Mouse (Mus musculus) gastrocnemius, postnatal 4 days (tissue): ENCODE results near the gene Gm7271. TPM values are rescaled to one million over a fixed set of nuclear protein-coding genes. Genes with fewer than 3 reads are reported as not detected.

Experiments used
- DNase-seq, 2 experiments: peaks; one replicate each; pipeline ENCODE4 v3.0.0; 2021 to 2022; ENCODE audit warnings: low spot score in 2 of 2, mixed read lengths in 2 of 2
- long read RNA-seq, 2 experiments: library from polyadenylated mRNA; stranded (forward); transcript quantifications; one replicate each; pipeline ENCODE4 v2.0.0; 2021
- total RNA-seq, 2 experiments: library from RNA; stranded (reverse); gene quantifications; 2 replicates each; pipeline ENCODE4 v1.2.3; 2021

Gene Gm7271
- not detected for total RNA-seq
- long read RNA-seq, experiment 1 = 0 reads
- long read RNA-seq, experiment 2 = 0 reads

DNA sequence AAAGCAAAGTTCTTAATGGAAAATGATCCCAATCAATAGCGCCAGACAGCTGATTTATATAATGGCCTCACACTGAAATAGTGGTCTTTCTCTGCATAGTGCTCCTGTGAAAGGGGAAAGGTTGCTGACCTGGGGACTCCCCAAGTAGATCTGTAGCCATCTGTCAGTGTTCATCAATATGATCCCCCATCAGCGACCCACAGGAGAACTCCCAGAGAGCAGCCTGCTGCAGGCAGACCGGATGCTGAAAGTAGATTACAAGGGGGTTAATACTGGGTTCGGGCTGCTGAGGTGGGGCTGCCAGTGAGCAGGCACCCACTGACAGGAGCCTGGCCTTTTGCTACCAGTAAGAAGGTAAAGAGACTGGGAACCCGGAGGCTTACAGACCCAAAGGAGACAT is at the start of gene Gm7271:
Gene Gm7271, plus strand, starts transcription at position 230 of the 400 bp plus-strand sequence.
- DNase-seq = no peak

- DNase-seq = no peak
Observed at GRCm38 (mm10) chr5:76437100-76437499, 46.7 kb upstream of the Gm7271 start.

DNA sequence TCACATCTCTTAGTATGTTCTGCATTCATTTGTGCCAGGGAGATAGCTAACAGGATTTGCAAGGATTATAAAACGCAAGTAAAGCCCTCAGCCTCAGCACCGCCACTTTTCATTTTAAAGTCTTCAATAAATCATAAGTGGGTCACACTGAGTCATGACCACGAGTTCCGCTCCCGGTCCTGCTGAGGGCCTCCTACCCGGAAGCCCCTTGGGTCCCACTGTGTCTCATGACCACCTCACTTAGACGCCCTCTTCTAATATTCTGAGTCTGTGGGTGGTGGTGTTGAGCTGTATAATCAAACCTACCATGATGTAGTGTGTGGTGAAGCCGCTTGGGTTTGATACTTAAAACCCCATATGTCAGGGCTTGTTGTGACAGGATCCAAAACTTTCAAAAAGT is 46.1 kb upstream of the Gm7271 start:
- no peak for DNase-seq

GRCm38 (mm10) chr5:76441431-76441830 is 42.4 kb upstream of the Gm7271 start:
- DNase-seq = no peak

GRCm38 (mm10) chr5:76474931-76475330 is 8.9 kb upstream of the Gm7271 start:
- DNase-seq = no peak

- DNase-seq = no peak
Observed at GRCm38 (mm10) chr5:76476873-76477272, 7.0 kb upstream of the Gm7271 start.

DNA sequence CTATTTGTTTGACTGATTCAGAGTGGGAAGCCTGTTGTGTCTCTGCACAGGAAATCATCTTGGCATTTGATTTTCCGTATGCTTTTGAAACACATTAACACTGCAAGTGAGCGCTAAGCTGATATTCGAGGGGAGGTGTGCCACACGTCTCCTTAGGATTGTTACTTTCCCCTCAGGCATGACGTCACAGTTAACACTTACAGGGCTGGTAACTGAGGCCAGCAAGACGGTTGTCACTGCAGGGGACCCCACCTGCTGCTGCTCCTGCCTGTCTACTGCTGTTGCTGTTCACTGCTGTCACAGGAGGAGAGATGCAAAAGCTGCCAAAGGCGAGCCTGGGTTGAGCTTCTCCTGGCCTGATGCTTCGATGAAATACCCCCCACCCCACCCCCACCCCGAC is 6.1 kb upstream of the Gm7271 start:
- no peak for DNase-seq

DNA sequence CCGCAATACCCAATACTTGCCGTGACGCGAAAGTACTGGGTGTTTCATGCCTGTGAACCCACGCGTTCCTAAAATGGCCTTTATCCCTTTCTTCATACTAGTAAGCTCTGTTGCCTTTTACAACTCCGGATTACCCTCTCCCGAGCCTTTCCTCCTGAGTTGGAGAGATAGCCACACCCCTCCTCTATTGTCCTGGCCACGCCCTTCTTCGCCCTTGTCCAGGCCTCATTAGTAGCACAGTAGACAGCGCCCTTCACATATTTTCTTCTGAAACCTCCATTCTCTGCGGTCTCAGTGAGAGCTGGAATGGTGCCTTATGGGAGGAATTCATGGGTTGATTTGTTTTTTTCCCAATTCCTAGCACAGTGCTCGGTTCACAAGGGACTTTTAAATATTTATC is 11.3 kb downstream of the Gm7271 start:
- no peak for DNase-seq

GRCm38 (mm10) chr5:76522446-76522845 is 38.6 kb downstream of the Gm7271 start:
- no peak for DNase-seq

DNA sequence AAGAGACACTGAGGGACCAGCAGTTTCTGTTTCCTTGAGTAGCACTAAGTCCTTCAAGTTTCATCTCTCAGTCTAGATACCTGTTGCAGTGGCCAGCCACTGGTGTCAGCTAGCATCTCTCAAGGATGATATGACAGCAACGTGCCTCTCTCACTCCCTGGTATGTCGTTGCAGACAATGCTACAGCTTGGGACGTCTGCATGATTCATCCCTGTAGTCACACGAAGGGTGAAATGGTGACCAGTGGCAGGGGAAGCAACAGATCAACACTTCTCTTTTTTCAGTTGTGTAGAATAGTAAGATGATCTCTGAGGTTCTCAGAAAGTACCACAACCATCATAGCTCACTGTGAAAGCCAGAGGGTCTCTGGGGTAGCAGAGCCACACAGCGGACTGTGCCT is 40.8 kb downstream of the Gm7271 start:
- no peak for DNase-seq

DNA sequence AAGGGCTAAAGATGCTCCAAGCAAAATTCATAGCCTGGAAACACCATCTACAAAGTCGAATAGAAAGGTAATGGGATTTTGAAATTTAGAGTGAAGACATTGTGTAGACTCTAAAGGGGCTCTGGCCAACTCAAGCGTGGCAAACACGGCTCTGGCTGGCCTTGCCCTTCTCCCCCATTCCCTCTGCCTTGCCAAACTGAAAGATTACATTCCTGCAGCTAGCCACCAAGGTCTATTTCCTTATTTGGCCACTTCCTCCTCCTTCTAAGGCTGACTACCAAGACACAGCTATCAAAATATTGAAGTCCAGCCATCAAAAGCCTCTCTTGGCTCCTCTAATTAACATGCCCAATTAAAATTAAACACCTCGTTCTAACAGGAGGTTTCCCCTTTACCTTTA is 41.2 kb downstream of the Gm7271 start:
- no peak for DNase-seq

DNA sequence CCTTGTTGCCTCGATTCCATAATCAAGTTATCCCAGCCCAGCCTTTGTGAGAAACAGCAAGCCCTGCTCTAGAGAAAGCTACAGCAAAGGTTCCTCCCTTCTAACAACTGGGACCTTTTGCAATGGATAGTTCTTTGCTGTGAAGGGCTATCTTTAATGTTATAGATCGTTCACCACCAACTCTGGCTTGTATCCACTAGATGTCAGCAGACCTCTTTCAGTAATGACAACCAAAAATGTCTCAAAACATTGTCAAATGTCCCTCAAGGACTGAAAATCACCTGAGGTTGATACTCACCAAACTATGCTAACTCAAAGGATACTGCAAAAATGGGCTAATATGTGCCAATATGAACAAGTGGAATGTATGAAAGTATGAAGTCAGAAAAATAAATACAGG is 42.0 kb downstream of the Gm7271 start:
- DNase-seq = no peak

- DNase-seq = peak; percentile 76 to 92
Observed at GRCm38 (mm10) chr5:76529040-76529703, 45.3 kb downstream of the Gm7271 start, which contains the start of gene Exoc1. Exoc1 (plus strand) TSS chr5:76529311.

GRCm38 (mm10) chr5:76529704-76530066 is 45.8 kb downstream of the Gm7271 start:
- DNase-seq = no peak

DNA sequence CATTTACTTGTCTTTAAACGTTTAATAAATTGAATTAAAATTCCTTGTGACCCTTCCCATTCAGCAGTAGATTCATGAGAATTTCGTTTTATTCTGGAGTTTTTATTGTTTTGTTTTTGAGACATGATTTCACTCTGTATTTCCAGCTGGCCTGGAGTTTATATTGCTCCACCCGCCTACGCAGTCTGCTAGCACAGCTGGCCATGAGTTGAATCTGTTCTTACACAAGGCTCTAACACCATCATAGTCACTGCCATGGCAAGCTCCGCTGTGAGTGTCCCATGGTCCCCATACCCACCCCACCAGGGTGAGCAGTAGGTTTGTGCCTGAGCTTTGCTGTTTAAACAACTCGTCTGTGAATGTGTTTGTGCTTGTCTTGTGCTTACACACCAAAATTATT is 49.3 kb downstream of the Gm7271 start:
- DNase-seq = no peak

DNA sequence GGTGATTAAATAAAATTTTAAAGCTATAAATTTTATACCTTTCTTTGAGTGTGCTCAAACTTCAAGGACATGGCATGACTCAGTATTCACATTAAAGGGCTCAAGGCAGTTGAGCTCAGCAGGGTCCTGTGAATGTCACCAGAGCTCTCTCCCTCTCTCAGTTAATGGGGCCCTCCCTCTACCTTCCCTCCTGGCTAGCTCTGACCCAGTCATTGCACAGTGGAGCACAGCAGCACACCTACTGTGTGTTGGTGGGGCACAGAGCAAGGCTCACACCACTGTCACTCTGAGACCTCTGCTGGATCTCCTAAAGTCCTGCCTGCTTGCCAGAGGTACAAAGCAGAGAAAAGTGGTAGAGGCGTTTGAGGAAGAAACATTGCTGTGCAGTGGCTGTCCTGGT is 52.4 kb downstream of the Gm7271 start:
- DNase-seq = no peak

- DNase-seq = no peak
Observed at GRCm38 (mm10) chr5:76537578-76537977, 53.7 kb downstream of the Gm7271 start.

DNA sequence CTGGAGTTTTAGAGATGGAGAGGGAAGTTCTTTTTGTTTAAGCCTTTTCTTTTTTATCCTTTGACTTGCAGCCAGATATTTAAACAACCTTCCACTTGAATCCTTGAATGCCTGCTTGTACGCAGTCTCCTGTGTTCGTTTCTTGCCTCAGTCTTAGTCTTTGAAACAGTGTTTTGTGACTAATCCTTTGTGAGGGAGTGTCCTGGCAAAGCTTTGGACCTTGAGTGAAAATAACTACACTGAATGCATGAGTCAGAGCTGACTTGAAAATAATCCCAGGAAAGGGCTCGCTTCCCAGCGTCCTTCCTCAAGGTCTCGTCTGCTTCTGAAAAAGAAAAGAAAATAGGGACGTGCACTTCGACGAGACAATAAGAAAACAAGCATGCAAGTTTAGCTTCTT is 56.3 kb downstream of the Gm7271 start:
- DNase-seq = no peak

DNA sequence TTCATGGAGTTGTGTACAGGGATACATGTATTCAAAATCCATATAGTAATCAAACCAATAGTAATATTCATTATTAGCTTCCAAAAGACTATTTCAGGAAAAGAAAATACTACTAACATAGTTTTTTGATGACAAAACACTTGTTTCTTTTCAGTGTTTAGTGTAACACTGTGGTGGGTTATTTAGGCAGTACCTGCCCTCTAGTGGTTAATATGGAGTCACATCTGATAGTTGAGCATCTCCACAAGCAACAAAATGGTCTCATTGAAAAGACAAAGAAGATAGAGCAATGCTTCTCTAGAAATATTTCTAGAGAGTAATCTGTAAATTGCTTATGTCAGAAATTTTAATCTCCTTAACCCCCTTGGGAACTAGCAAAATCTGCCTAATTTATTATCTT is 57.0 kb downstream of the Gm7271 start:
- DNase-seq = no peak

DNA sequence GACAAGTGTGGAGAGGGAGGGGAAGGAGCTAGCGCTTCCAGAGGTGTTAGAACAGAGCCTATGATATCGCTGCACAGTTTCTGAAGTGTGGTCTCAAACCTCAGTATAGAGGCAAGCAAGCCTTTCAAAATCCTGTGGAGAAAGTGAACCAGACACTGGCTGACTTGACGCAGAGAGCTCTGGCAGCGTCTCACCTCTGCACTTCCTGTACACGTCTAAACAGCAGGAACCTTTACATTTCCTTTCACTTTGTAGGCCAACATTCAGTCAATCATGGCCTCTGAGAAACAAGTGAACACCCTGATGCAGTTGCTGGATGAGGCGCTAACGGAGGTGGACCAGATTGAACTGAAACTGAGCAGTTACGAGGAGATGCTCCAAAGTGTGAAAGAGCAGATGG is 59.4 kb downstream of the Gm7271 start:
- DNase-seq = no peak

DNA sequence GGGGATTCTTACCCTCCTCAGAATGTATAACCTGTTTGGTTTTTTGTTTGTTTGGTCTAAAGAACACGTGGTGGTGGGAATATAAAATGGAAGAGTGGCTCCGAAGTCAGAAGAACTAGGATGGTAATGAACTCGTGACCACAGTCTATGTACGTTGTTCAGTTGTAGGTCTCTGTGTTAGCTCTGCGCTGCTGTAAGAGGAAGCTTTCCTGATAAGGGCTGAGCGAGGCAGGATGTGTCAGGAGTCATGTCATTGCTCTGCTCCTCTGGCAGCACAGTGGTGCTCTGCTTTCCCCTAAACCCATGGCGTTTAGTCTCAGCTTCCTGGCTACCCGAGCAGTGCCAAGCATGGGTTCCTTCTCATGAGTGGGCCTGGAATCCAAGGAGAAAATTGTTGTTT is 66.6 kb downstream of the Gm7271 start:
- DNase-seq = no peak

GRCm38 (mm10) chr5:76565321-76565720 is 81.5 kb downstream of the Gm7271 start:
- DNase-seq = peak; percentile 38 to 59
